In the genomic region with DNA sequence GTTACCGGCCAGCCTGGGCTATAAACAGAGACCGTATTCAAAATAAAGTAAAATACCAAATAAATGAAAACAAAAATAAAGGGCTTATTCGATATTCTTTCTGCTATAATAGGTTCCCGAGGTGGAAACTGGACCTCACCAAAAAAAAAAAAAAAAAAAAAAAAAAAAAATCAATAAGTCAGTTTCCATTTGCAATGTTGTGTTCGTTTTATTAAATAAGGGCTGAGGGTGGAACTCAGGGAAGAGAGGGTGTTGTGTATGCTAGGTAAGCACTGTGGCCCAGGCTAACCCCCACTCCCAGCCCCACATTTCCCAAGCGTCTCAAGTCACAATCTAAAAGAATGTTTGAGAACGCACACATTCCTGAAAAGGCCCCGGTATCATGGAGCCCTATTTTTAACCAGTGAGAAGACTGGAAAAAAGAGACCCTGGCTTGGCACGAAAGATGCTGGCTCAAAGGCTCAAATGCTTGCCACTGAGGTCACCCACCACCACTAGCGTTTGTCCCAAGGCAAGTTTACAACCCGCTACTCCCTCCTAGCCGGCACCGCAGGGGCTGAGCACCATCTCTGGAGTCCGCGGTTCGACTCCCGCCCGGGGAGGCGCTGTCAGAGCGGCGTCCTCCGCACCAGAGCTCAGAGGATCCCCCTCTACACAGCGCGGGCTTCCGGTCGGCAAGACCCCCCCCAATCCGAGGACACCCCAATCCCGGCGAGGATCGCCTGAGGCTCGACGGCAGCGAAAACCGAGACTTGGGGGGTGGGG, we compare ENCODE assay signal across 8 mouse cellular contexts. TPM values are rescaled to one million over a fixed set of nuclear protein-coding genes. Genes with fewer than 3 reads are reported as not detected.
A peak's percentile ranks its signal among the peaks of the same experiment; 100 is the strongest.
DNase-seq lines count a peak whose midpoint lies in the region; ATAC-seq and TF ChIP-seq lines count a peak whose summit lies in the region.

No protein-coding gene starts in this region.

- H3K9me3 ChIP-seq in heart, postnatal 0 days (replicated peaks; ENCODE audit: control insufficient read depth, low read length) = no peaks in the 10 kb centered on the region
- 0 out of 2 replicates have a peak, but pooled peaks cover 3% of the 10 kb centered on the region for H3K9me3 ChIP-seq in limb, embryonic 15.5 days
- H3K9me3 ChIP-seq in midbrain, postnatal 0 days (ENCODE audit: low read length) = no peaks in the 10 kb centered on the region

- TF ChIP-seq CTCF in gastrocnemius, adult 2 months (IDR thresholded peaks at IDR 0.05) = no peak
- no peak for TF ChIP-seq CTCF in heart, postnatal 0 days (IDR thresholded peaks at IDR 0.05; ENCODE audit: low read depth)
- TF ChIP-seq CTCF in midbrain, postnatal 0 days (IDR thresholded peaks at IDR 0.05) = no peak

- TF ChIP-seq EP300 in heart, postnatal 0 days (IDR thresholded peaks at IDR 0.05; ENCODE audit: low read depth) = no peak

- 9% methylated on average over 34 of the region's 34 CpGs for WGBS in heart, postnatal 0 days
- WGBS in limb, embryonic 15.5 days = 6% methylated on average over 34 of the region's 34 CpGs
- 11% methylated on average over 34 of the region's 34 CpGs for WGBS in midbrain, postnatal 0 days

- no peaks in the 10 kb centered on the region for H3K27me3 ChIP-seq in heart, postnatal 0 days (ENCODE audit: control insufficient read depth, insufficient read depth, low read length)
- H3K27me3 ChIP-seq in limb, embryonic 15.5 days = no peaks in the 10 kb centered on the region
- H3K27me3 ChIP-seq in midbrain, postnatal 0 days (ENCODE audit: insufficient read depth, low read length) = no peaks in the 10 kb centered on the region

- peak overlapping the region; percentile 96 for H3K9ac ChIP-seq in heart, postnatal 0 days (replicated peaks; ENCODE audit: low read depth, low read length)
- peak overlapping the region; percentile 89 for H3K9ac ChIP-seq in limb, embryonic 15.5 days
- H3K9ac ChIP-seq in midbrain, postnatal 0 days (replicated peaks; ENCODE audit: low read length, poor library complexity, severe bottlenecking) = peak overlapping the region; percentile 83

- intact Hi-C loops in gastrocnemius, adult 2 months (cut with DNase I) = loop anchor here (5.0 to 10.0 kb wide), 3 partner anchors 59 to 1048 kb away; partner anchors contain the start of genes Ankrd27, Nudt19, Rgs9bp and Tshz3

- peaks cover 43% of the 10 kb centered on the region for H3K36me3 ChIP-seq in heart, postnatal 0 days (replicated peaks; ENCODE audit: control insufficient read depth, insufficient read depth, low read length)
- peaks cover 35% of the 10 kb centered on the region for H3K36me3 ChIP-seq in limb, embryonic 15.5 days
- H3K36me3 ChIP-seq in midbrain, postnatal 0 days (ENCODE audit: insufficient read depth, low read length) = peaks cover 17% of the 10 kb centered on the region

- H3K4me3 ChIP-seq in gastrocnemius, adult 2 months = peak overlapping the region; percentile 91
- peak overlapping the region; percentile 91 for H3K4me3 ChIP-seq in heart, postnatal 0 days (ENCODE audit: low read depth, low read length)
- peak overlapping the region; percentile 87 for H3K4me3 ChIP-seq in limb, embryonic 15.5 days
- H3K4me3 ChIP-seq in midbrain, postnatal 0 days (ENCODE audit: low read depth, low read length) = peak overlapping the region; percentile 81

- DNase-seq in gastrocnemius, adult 2 months = peak; percentile 32
- no peak for DNase-seq in gastrocnemius, adult 18-20 months (ENCODE audit: low spot score)
- peak; percentile 35 for DNase-seq in ES-CJ7 (ENCODE audit: low read depth, low spot score)
- no peak for DNase-seq in heart, postnatal 0 days (ENCODE audit: low spot score)
- no peak for DNase-seq in midbrain, postnatal 0 days (ENCODE audit: low spot score)
- no peak for DNase-seq in ovary, postnatal 10 days (ENCODE audit: low spot score)

- peak overlapping the region; percentile 89 for H3K27ac ChIP-seq in gastrocnemius, adult 2 months
- H3K27ac ChIP-seq in heart, postnatal 0 days (ENCODE audit: low read depth) = peak overlapping the region; percentile 84
- H3K27ac ChIP-seq in limb, embryonic 15.5 days = peak overlapping the region; percentile 88
- H3K27ac ChIP-seq in midbrain, postnatal 0 days (ENCODE audit: low read depth, low read length) = peak overlapping the region; percentile 71

- peaks cover 4% of the 10 kb centered on the region; the same call in 1 of the 2 replicates for H3K4me1 ChIP-seq in heart, postnatal 0 days (ENCODE audit: control insufficient read depth, insufficient read depth)
- H3K4me1 ChIP-seq in limb, embryonic 15.5 days = peaks cover 7% of the 10 kb centered on the region; the same call in 1 of the 2 replicates
- H3K4me1 ChIP-seq in midbrain, postnatal 0 days (ENCODE audit: insufficient read depth, low read length) = no peaks in the 10 kb centered on the region

- ATAC-seq in common myeloid progenitor, adult 5-6 weeks (replicated peaks; ENCODE audit: low read depth, poor library complexity, severe bottlenecking) = peak; percentile 3; the same call in 1 of the 2 replicates
- peak; percentile 25 for ATAC-seq in heart, postnatal 0 days (ENCODE audit: insufficient read depth, low read depth)
- peak; percentile 52; the same call in 1 of the 2 replicates for ATAC-seq in limb, embryonic 15.5 days (ENCODE audit: insufficient number of reproducible peaks, low FRiP score, low TSS enrichment, low read depth)
- peak; percentile 44 for ATAC-seq in midbrain, postnatal 0 days (ENCODE audit: low FRiP score)

- H3K4me2 ChIP-seq in heart, postnatal 0 days (ENCODE audit: low read depth, low read length) = peak overlapping the region; percentile 90
- peak overlapping the region; percentile 61 for H3K4me2 ChIP-seq in limb, embryonic 15.5 days
- peak overlapping the region; percentile 62 for H3K4me2 ChIP-seq in midbrain, postnatal 0 days (ENCODE audit: low read depth, low read length, poor library complexity, severe bottlenecking)

RNA-seq across cellular contexts. Expression of gene Pdcd5, which starts 0.8 kb away (rescaled TPM):
- 100 to 1,000 TPM; 150 to 159 TPM for total RNA-seq in gastrocnemius, adult 2 months (2021)
- total RNA-seq in gastrocnemius, adult 18-20 months (2021) = 100 to 1,000 TPM; 148 to 149 TPM
- 88.4 and 108 TPM in 2 replicates for total RNA-seq in common myeloid progenitor, adult 5-6 weeks (2017)
- 24.5 and 45.6 TPM in 2 replicates for total RNA-seq in heart, postnatal 0 days (2014; rRNA removed; ENCODE audit: low replicate concordance)
- polyA plus RNA-seq in heart, postnatal 0 days (2015; fragmentation: Nextera tagmentation; extraction: Ambion mirVana) = 278 TPM in 2 replicates
- polyA plus RNA-seq in limb, embryonic 15.5 days (2015; fragmentation: Nextera tagmentation; extraction: Ambion mirVana) = 222 and 241 TPM in 2 replicates
- 53.3 and 78.3 TPM in 2 replicates for total RNA-seq in midbrain, postnatal 0 days (2014; rRNA removed)
- 255 and 280 TPM in 2 replicates for polyA plus RNA-seq in midbrain, postnatal 0 days (2015; fragmentation: Nextera tagmentation; extraction: Ambion mirVana)

Comparison
In these comparisons a context has a peak if more than half of its experiments do, and no peak if none do; other contexts are left out.
1. DNase-seq: peak in gastrocnemius, adult 2 months (single experiment) and ES-CJ7 (single experiment); none in gastrocnemius, adult 18-20 months (single experiment), heart, postnatal 0 days (single experiment), midbrain, postnatal 0 days (single experiment) and ovary, postnatal 10 days (single experiment).
2. Peak in every context shown above with its lines, with median percentiles within 50 percentile points of each other: H3K27ac ChIP-seq, H3K4me3 ChIP-seq, ATAC-seq, H3K4me2 ChIP-seq and H3K9ac ChIP-seq.